Mouse (Mus musculus) lung, embryonic 14.5 days (tissue): ENCODE results near the gene Tmem254a. TPM values are rescaled to one million over a fixed set of nuclear protein-coding genes. Genes with fewer than 3 reads are reported as not detected.
"Not testable (repeated sequence)": the region's sequence is repeated elsewhere in the genome, so short reads cannot be mapped to it uniquely, and the experiment has no call there.

ENCODE experiments used
- ATAC-seq: fragments of 200-750 bp; cut with Nextera tagmentation; 2 replicates; pipeline ENCODE4 v1.8.0; 2017; ENCODE audit warnings: mild to moderate bottlenecking, moderate TSS enrichment, moderate library complexity; ENCODE audit not compliant: insufficient read depth
- DNase-seq: peaks from one replicate; pipeline ENCODE4 v3.0.0-alpha.2; 2015
- H3K27ac ChIP-seq: fragments of 300-500 bp; sonication (generic); 2 replicates; pipeline ENCODE4 v1.5.1; 2014; ENCODE audit warnings: low read depth, mild to moderate bottlenecking, moderate library complexity
- H3K27me3 ChIP-seq: fragments of 300-500 bp; sonication (generic); 2 replicates; pipeline ENCODE4 v1.6.1; 2014; ENCODE audit warnings: low read length, control low read depth; ENCODE audit not compliant: insufficient read depth
- H3K36me3 ChIP-seq: fragments of 300-500 bp; sonication (generic); 2 replicates; pipeline ENCODE4 v1.6.1; 2014; ENCODE audit warnings: control low read depth; ENCODE audit not compliant: insufficient read depth
- H3K4me1 ChIP-seq: fragments of 300-500 bp; sonication (generic); 2 replicates; pipeline ENCODE4 v1.6.1; 2014; ENCODE audit warnings: antibody characterized with exemption, control low read depth; ENCODE audit not compliant: insufficient read depth
- H3K4me2 ChIP-seq: fragments of 300-500 bp; sonication (generic); 2 replicates; pipeline ENCODE4 v1.6.1; 2014; ENCODE audit warnings: mild to moderate bottlenecking
- H3K4me3 ChIP-seq: fragments of 300-500 bp; sonication (generic); 2 replicates; pipeline ENCODE4 v1.5.1; 2014; ENCODE audit warnings: low read depth, low read length
- H3K9ac ChIP-seq: fragments of 300-500 bp; sonication (generic); 2 replicates; pipeline ENCODE4 v1.6.1; 2014
- H3K9me3 ChIP-seq: fragments of 300-500 bp; sonication (generic); 2 replicates; pipeline ENCODE4 v1.6.1; 2016; ENCODE audit warnings: low read depth, low read length, control low read depth
- WGBS: fragments of 180-500 bp; shearing (Covaris S2); extraction: QIAGEN DNeasy Blood & Tissue Kit; methylation state at CpG from one replicate; pipeline ENCODE4 v1.1.7; 2014; 5-methylcytosine and 5-hydroxymethylcytosine counted together
- polyA plus RNA-seq: library from polyadenylated mRNA; unstranded; fragments of >200 nt; fragmentation: Nextera tagmentation; extraction: Ambion mirVana; gene quantifications from 2 replicates; pipeline ENCODE4 v1.2.1, GENCODE M21; 2014

Tmem254a gene
- polyA plus RNA-seq, 1 experiment from 2014 or later: 1.6 TPM

DNA sequence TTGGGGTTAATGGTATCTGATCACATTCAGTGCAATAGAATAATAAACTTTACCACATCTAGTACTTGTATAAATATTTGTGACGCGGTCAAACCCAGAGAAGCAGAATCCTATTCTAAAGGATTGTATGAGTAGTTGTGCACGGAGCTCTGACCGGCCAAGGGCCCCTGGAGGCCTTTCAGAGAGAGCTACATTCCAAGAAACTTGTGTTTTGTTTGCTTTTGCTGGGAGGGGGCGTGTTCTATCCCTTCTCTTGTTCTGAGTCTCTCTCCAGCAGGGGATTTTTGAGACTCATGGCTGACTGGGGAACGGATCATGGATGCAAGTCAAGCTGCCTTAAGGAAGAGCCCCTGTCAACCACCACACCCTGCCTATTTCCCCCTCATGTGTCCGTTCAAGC lies 31.8 kb downstream of the Tmem254a start:
- DNase-seq, H3K4me3 ChIP-seq, H3K36me3 ChIP-seq, H3K9me3 ChIP-seq, H3K4me1 ChIP-seq, H3K27ac ChIP-seq, H3K4me2 ChIP-seq, H3K9ac ChIP-seq, H3K27me3 ChIP-seq: not testable (repeated sequence)
- WGBS: no CpG with 5 or more reads among the region's 7 CpGs
- ATAC-seq: peak; percentile 58; the same call in 1 of the 2 replicates

DNA sequence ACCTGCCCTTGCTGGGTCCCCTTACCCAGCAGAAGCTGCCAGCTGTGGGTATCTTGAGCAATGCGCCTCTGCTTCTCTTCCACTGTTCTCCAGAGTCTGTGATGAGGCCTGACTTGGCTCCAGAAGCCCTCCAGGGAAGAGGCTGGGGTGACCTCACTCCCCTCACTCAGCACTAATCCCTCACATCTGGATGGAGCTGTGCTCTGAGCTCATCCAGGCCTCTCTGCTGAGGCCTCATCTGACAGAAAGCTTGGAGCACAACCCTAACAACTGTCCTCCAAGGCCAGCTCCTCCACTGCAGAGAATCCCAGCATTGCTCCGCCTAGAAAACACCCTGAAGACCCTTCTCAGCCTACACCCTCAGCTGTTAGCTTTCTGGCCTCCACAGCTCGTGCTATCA lies 32.9 kb downstream of the Tmem254a start:
- H3K4me2 ChIP-seq, H3K27ac ChIP-seq, H3K4me1 ChIP-seq, H3K9me3 ChIP-seq, H3K36me3 ChIP-seq, H3K9ac ChIP-seq, H3K4me3 ChIP-seq, H3K27me3 ChIP-seq, DNase-seq: not testable (repeated sequence)
- ATAC-seq: peak; percentile 71
- no CpG with 5 or more reads among the region's 3 CpGs for WGBS

DNA sequence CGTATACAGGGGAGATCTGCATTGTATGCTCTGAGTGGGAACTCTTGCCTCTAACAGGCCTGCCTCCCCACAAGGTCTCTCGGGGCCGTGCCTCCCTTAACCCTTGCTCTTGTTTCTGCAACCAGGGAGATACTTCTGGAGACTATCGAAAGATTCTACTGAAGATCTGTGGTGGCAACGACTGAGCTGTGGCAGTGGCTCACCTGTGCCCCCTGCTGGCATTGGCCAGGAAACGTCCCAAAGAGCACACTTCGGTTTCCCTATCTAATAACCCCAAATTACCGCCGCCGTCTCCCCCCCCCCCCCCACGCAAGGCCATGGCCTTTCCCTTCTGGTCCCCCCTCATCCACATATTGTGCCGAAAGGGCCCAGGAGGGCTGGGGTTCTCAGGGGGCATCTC lies 41.6 kb downstream of the Tmem254a start:
- not testable (repeated sequence) for H3K4me2 ChIP-seq, DNase-seq, H3K27me3 ChIP-seq, H3K4me3 ChIP-seq, H3K9ac ChIP-seq, H3K36me3 ChIP-seq, H3K4me1 ChIP-seq, H3K9me3 ChIP-seq, ATAC-seq, H3K27ac ChIP-seq
- WGBS: no CpG with 5 or more reads among the region's 12 CpGs

DNA sequence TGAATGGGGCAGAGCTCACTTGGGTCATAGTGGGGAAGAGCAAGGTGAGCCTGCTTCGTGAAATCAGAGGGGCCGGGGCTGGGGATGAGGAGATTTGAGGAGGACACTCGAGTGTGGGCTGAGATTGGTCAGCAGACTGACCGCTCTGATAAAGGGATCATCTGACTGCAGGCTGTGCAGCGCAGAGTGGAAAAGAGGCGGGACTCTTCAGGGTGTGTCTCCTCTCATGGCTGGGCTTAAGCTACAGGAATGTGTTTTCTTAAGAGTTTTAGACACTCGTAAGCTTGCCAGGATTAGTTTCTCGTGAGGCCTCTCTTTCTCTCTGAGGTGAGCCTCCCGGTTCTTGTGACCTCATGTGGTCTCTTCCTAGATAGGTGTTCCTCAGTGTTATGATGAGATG lies 45.7 kb downstream of the Tmem254a start:
- not testable (repeated sequence) for DNase-seq, H3K9ac ChIP-seq, H3K9me3 ChIP-seq, H3K4me1 ChIP-seq, H3K4me3 ChIP-seq, H3K27ac ChIP-seq, H3K4me2 ChIP-seq, ATAC-seq, H3K36me3 ChIP-seq, H3K27me3 ChIP-seq
- WGBS: no CpG with 5 or more reads among the region's 9 CpGs

DNA sequence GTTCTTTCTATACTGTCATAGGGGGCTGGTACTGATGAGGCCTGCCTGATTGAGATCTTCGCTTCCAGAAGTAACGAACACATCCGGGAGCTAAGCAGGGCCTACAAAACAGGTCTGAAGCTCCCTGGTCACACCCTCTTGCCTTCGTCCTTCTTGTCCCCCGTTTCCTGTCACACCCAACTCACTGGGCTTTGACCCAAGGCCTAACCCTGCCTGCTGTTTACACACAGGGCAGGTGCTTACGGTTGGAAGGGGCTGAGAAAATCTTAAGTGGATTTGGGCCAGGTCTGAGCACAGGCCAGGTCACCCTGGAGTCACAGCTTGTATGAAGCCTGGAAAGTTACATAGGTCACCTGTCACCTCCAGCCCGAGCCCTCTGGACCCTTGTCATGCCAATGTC lies 50.8 kb downstream of the Tmem254a start:
- H3K4me3 ChIP-seq, DNase-seq, H3K9me3 ChIP-seq, H3K9ac ChIP-seq, ATAC-seq, H3K27ac ChIP-seq, H3K4me1 ChIP-seq, H3K36me3 ChIP-seq, H3K27me3 ChIP-seq, H3K4me2 ChIP-seq: not testable (repeated sequence)
- WGBS: no CpG with 5 or more reads among the region's 7 CpGs

Other genes with a start within 250 kb of the Tmem254a start
- 29.2 and 30.4 TPM in 2 replicates for gene Ppif, start 233.5 kb downstream of the Tmem254a start, polyA plus RNA-seq
- gene Zcchc24, start 158.6 kb downstream of the Tmem254a start, polyA plus RNA-seq: 29.6 and 29.8 TPM in 2 replicates
- 19.4 and 23.7 TPM in 2 replicates for gene Anxa11, start 85.5 kb downstream of the Tmem254a start, polyA plus RNA-seq
- gene Plac9a, start 24.6 kb downstream of the Tmem254a start, polyA plus RNA-seq: 0.53 and 1.4 TPM in 2 replicates
- not detected in 2 replicates for gene Cphx1, start 10.6 kb upstream of the Tmem254a start, polyA plus RNA-seq
- 0.68 and 2.0 TPM in 2 replicates for gene Duxbl1, start 50.9 kb upstream of the Tmem254a start, polyA plus RNA-seq
- 22.7 and 28.1 TPM in 2 replicates for gene Gm9780, start 115.0 kb upstream of the Tmem254a start, polyA plus RNA-seq
- gene Tmem254c, start 139.7 kb upstream of the Tmem254a start, polyA plus RNA-seq: 35.0 and 37.1 TPM in 2 replicates
- not detected in 2 replicates for gene Cphx2, start 153.8 kb upstream of the Tmem254a start, polyA plus RNA-seq
- not detected in 2 replicates for gene Cphx3, start 154.6 kb upstream of the Tmem254a start, polyA plus RNA-seq
- 2.9 TPM in 1 of 2 replicates, not detected in the other for gene Duxbl2, start 190.7 kb upstream of the Tmem254a start, polyA plus RNA-seq